In genomic region chr13:40908044-40908443, GRCm38 (mm10) we compare ENCODE assay signal across 23 mouse cellular contexts. TPM values are rescaled to one million over a fixed set of nuclear protein-coding genes. Genes with fewer than 3 reads are reported as not detected.
DNase-seq lines count a peak whose midpoint lies in the region; ATAC-seq and TF ChIP-seq lines count a peak whose summit lies in the region.
"Had no signal": no experiment of that assay in that cellular context is flagged by ENCODE, and none has a peak within 500 bp of the region (broad histone marks: within the 10 kb centered on the region; RNA-seq: fewer than 3 reads in every experiment).

No protein-coding gene starts in this region.

- H3K9me3 ChIP-seq in embryonic facial prominence, embryonic 13.5 days = no peaks in the 10 kb centered on the region
- no peaks in the 10 kb centered on the region for H3K9me3 ChIP-seq in embryonic facial prominence, embryonic 10.5 days
- H3K9me3 ChIP-seq in MEL (replicated peaks; ENCODE audit: insufficient read depth, low read length) = no peaks in the 10 kb centered on the region
- no peaks in the 10 kb centered on the region for H3K9me3 ChIP-seq in intestine, embryonic 14.5 days (ENCODE audit: control insufficient read depth, low read length)
- no peaks in the 10 kb centered on the region for H3K9me3 ChIP-seq in stomach, embryonic 16.5 days (replicated peaks; ENCODE audit: control insufficient read depth, low read length)
- H3K9me3 ChIP-seq: forebrain, embryonic 10.5 days; hindbrain, embryonic 13.5 days; neural tube, embryonic 13.5 days had no signal

- TF ChIP-seq EP300 in MEL (IDR thresholded peaks at IDR 0.05; ENCODE audit: low read depth in 1 of 2, low read length in 2 of 2) = no peak

- H3K4me3 ChIP-seq in embryonic facial prominence, embryonic 13.5 days = no peak overlapping the region
- H3K4me3 ChIP-seq in embryonic facial prominence, embryonic 10.5 days = no peak overlapping the region
- no peak overlapping the region for H3K4me3 ChIP-seq in MEL (ENCODE audit: control insufficient read depth in 1 of 2, insufficient read depth in 1 of 2, low read depth in 2 of 2, low read length in 2 of 2)
- no peak overlapping the region for H3K4me3 ChIP-seq in intestine, embryonic 14.5 days (ENCODE audit: low read depth, low read length)
- H3K4me3 ChIP-seq in stomach, embryonic 16.5 days (replicated peaks; ENCODE audit: low read length) = no peak overlapping the region
- H3K4me3 ChIP-seq: forebrain, embryonic 10.5 days; hindbrain, embryonic 13.5 days; left cerebral cortex, adult 2 months; myocyte; neural tube, embryonic 13.5 days had no signal

- TF ChIP-seq CTCF in MEL (IDR thresholded peaks at IDR 0.05 in 2 of 3, conservative IDR thresholded peaks at IDR 0.05 in 1 of 3; ENCODE audit: control insufficient read depth in 1 of 3, insufficient read depth in 1 of 3, low read depth in 2 of 3, low read length in 3 of 3, poor library complexity in 1 of 3, severe bottlenecking in 1 of 3) = no peak

- H3K4me2 ChIP-seq in embryonic facial prominence, embryonic 13.5 days = no peak overlapping the region
- H3K4me2 ChIP-seq in intestine, embryonic 14.5 days (ENCODE audit: low read length) = no peak overlapping the region
- H3K4me2 ChIP-seq in stomach, embryonic 16.5 days (ENCODE audit: low read depth, low read length) = no peak overlapping the region
- H3K4me2 ChIP-seq: hindbrain, embryonic 13.5 days; neural tube, embryonic 13.5 days had no signal

- H3K36me3 ChIP-seq in embryonic facial prominence, embryonic 13.5 days = no peaks in the 10 kb centered on the region
- H3K36me3 ChIP-seq in embryonic facial prominence, embryonic 10.5 days (replicated peaks) = no peaks in the 10 kb centered on the region
- peaks cover 0 to 26% of the 10 kb centered on the region in 2 experiments; a peak in 2 of 4 replicates for H3K36me3 ChIP-seq in MEL (ENCODE audit: control insufficient read depth in 1 of 2, insufficient read depth in 2 of 2, low read length in 2 of 2)
- no peaks in the 10 kb centered on the region for H3K36me3 ChIP-seq in intestine, embryonic 14.5 days (ENCODE audit: control insufficient read depth, insufficient read depth, low read length)
- H3K36me3 ChIP-seq in stomach, embryonic 16.5 days (ENCODE audit: control insufficient read depth, insufficient read depth, low read length) = no peaks in the 10 kb centered on the region
- H3K36me3 ChIP-seq: forebrain, embryonic 10.5 days; hindbrain, embryonic 13.5 days; neural tube, embryonic 13.5 days had no signal

- DNase-seq in embryonic facial prominence, embryonic 10.5 days (ENCODE audit: low spot score) = no peak
- peak; percentile 37 for DNase-seq in MEL (ENCODE audit: low read depth, low spot score)
- DNase-seq in intestine, embryonic 14.5 days (ENCODE audit: low spot score) = no peak
- DNase-seq in right cerebral cortex, adult 18-20 months = no peak
- DNase-seq in gastrocnemius, postnatal 25 days = no peak
- DNase-seq: adrenal gland, postnatal 10 days; cerebellum, adult 9-10 months; kidney, postnatal 4 days; layer of hippocampus, adult 9-11 months; left cerebral cortex, postnatal 4 days; lung, postnatal 4 days; retina, postnatal 1 day; thymus, postnatal 14 days had no signal

- no peaks in the 10 kb centered on the region for H3K79me2 ChIP-seq in MEL (ENCODE audit: control insufficient read depth, insufficient read depth, low read length, poor library complexity)

- no peaks in the 10 kb centered on the region for H3K4me1 ChIP-seq in embryonic facial prominence, embryonic 13.5 days
- peaks cover 4% of the 10 kb centered on the region for H3K4me1 ChIP-seq in embryonic facial prominence, embryonic 10.5 days
- peaks cover 17 to 30% of the 10 kb centered on the region in 2 experiments for H3K4me1 ChIP-seq in MEL (ENCODE audit: control insufficient read depth in 1 of 2, insufficient read depth in 2 of 2, low read length in 2 of 2)
- H3K4me1 ChIP-seq in intestine, embryonic 14.5 days (replicated peaks; ENCODE audit: control insufficient read depth, insufficient read depth, low read length) = 0 out of 2 replicates have a peak, but pooled peaks cover 2% of the 10 kb centered on the region
- no peaks in the 10 kb centered on the region for H3K4me1 ChIP-seq in stomach, embryonic 16.5 days (ENCODE audit: control insufficient read depth, insufficient read depth, low read length)
- H3K4me1 ChIP-seq: hindbrain, embryonic 13.5 days; neural tube, embryonic 13.5 days had no signal

- 56% methylated on average over 6 of the region's 6 CpGs for WGBS in embryonic facial prominence, embryonic 13.5 days
- 55% methylated on average over 6 of the region's 6 CpGs for WGBS in embryonic facial prominence, embryonic 10.5 days
- WGBS in intestine, embryonic 14.5 days = 65% methylated on average over 6 of the region's 6 CpGs
- WGBS in stomach, embryonic 16.5 days = 70% methylated on average over 6 of the region's 6 CpGs

- TF ChIP-seq RAD21 in MEL (IDR thresholded peaks at IDR 0.05; ENCODE audit: low read depth, low read length) = no peak

- 0 out of 2 replicates have a peak overlapping the region, but pooled peaks have one; percentile 23 for H3K27ac ChIP-seq in embryonic facial prominence, embryonic 13.5 days
- H3K27ac ChIP-seq in embryonic facial prominence, embryonic 10.5 days (replicated peaks) = no peak overlapping the region
- peak overlapping the region; percentile 83 for H3K27ac ChIP-seq in MEL (ENCODE audit: control insufficient read depth, low read depth, low read length)
- H3K27ac ChIP-seq in intestine, embryonic 14.5 days (ENCODE audit: low read depth) = peak overlapping the region; percentile 48
- peak overlapping the region; percentile 14 for H3K27ac ChIP-seq in stomach, embryonic 16.5 days (ENCODE audit: low read length)
- H3K27ac ChIP-seq: forebrain, embryonic 10.5 days; hindbrain, embryonic 13.5 days; left cerebral cortex, adult 2 months; neural tube, embryonic 13.5 days had no signal

- no peak overlapping the region for H3K9ac ChIP-seq in embryonic facial prominence, embryonic 13.5 days
- H3K9ac ChIP-seq in MEL (ENCODE audit: control insufficient read depth, low read depth, low read length, poor library complexity, severe bottlenecking) = no peak overlapping the region
- H3K9ac ChIP-seq in intestine, embryonic 14.5 days (ENCODE audit: low read length) = no peak overlapping the region
- no peak overlapping the region for H3K9ac ChIP-seq in stomach, embryonic 16.5 days (ENCODE audit: low read length)
- H3K9ac ChIP-seq: hindbrain, embryonic 13.5 days; neural tube, embryonic 13.5 days had no signal

- peaks cover 5% of the 10 kb centered on the region; the same call in 1 of the 2 replicates for H3K27me3 ChIP-seq in embryonic facial prominence, embryonic 13.5 days
- H3K27me3 ChIP-seq in embryonic facial prominence, embryonic 10.5 days (replicated peaks; ENCODE audit: low read depth, poor library complexity, severe bottlenecking) = peaks cover 35% of the 10 kb centered on the region
- no peaks in the 10 kb centered on the region for H3K27me3 ChIP-seq in MEL (ENCODE audit: control insufficient read depth in 1 of 2, insufficient read depth in 2 of 2, low read length in 2 of 2)
- no peaks in the 10 kb centered on the region for H3K27me3 ChIP-seq in intestine, embryonic 14.5 days (replicated peaks; ENCODE audit: control insufficient read depth, insufficient read depth, low read length)
- no peaks in the 10 kb centered on the region for H3K27me3 ChIP-seq in stomach, embryonic 16.5 days (ENCODE audit: control insufficient read depth, insufficient read depth, low read length)
- H3K27me3 ChIP-seq: hindbrain, embryonic 13.5 days; neural tube, embryonic 13.5 days had no signal

- no peak for ATAC-seq in embryonic facial prominence, embryonic 13.5 days (ENCODE audit: insufficient number of reproducible peaks, insufficient read depth, low FRiP score, low TSS enrichment, low read depth)
- no peak for ATAC-seq in intestine, embryonic 14.5 days (replicated peaks; ENCODE audit: low FRiP score, low TSS enrichment, low read depth)
- no peak for ATAC-seq in stomach, embryonic 16.5 days (ENCODE audit: insufficient read depth, low FRiP score)
- ATAC-seq: forebrain, embryonic 16.5 days; inflammation-experienced regulatory T-cells, adult 6 months; midbrain, embryonic 16.5 days had no signal

- TF ChIP-seq POLR2A in MEL (IDR thresholded peaks at IDR 0.05; ENCODE audit: control insufficient read depth in 1 of 2, insufficient read depth in 1 of 2, low read depth in 1 of 2, low read length in 2 of 2, poor library complexity in 1 of 2) = no peak

TF ChIP-seq in MEL, 35 proteins besides CTCF, POLR2A, EP300 and RAD21:
- TF ChIP-seq MYB (IDR thresholded peaks at IDR 0.05; ENCODE audit: low read depth, low read length) (no peak), BHLHE40 (IDR thresholded peaks at IDR 0.05; ENCODE audit: borderline replicate concordance, low read depth, low read length) (no peak), MEF2A (IDR thresholded peaks at IDR 0.05; ENCODE audit: extremely low read depth, insufficient replicate concordance, low read depth, low read length, poor library complexity, severe bottlenecking) (no peak), ETS1 (IDR thresholded peaks at IDR 0.05; ENCODE audit: low read depth, low read length) (peak; percentile 44), ZNF384 (IDR thresholded peaks at IDR 0.05; ENCODE audit: low read depth, low read length) (no peak)
TF ChIP-seq in MEL: peak in this region for 1.

RNA-seq across cellular contexts. Expression of gene Gcnt2, which starts 48.5 kb away (rescaled TPM):
- polyA plus RNA-seq in embryonic facial prominence, embryonic 13.5 days (2015; fragmentation: Nextera tagmentation; extraction: Ambion mirVana) = 2.7 and 3.7 TPM in 2 replicates
- 2.1 and 2.9 TPM in 2 replicates for polyA plus RNA-seq in embryonic facial prominence, embryonic 10.5 days (2016; fragmentation: Nextera tagmentation; extraction: Ambion mirVana)
- 0.04 TPM in 1 of 2 replicates, not detected in the other for total RNA-seq in MEL (2012; rRNA removed)
- polyA plus RNA-seq in MEL (2012; ENCODE audit: insufficient read depth in 1 of 2, insufficient read length in 2 of 2, low read depth in 1 of 2, low replicate concordance in 2 of 2, missing spikeins in 1 of 2) = under 1 TPM in 1 of 2 experiments, not detected in 1; 0.03 TPM
- 11.2 and 11.4 TPM in 2 replicates for polyA plus RNA-seq in intestine, embryonic 14.5 days (2014; fragmentation: Nextera tagmentation; extraction: Ambion mirVana)
- 9.4 and 11.3 TPM in 2 replicates for polyA plus RNA-seq in stomach, embryonic 16.5 days (2015; fragmentation: Nextera tagmentation; extraction: Ambion mirVana)
- 1 to 10 TPM; 4.9 to 5.3 TPM for total RNA-seq in gastrocnemius, postnatal 25 days (2021)
